Mouse (Mus musculus) ES-Bruce4 (cell line): ENCODE measurements at regions not wholly inside any gene's neighbourhood (a gene's known extent, or its start where the extent isn't known, plus 50 kb on each side); places are given as distances from the start of the nearest gene placed in this dataset.

Experiments
- CTCF ChIP-seq: IDR thresholded peaks from one replicate; pipeline ENCODE4 v1.8.1; 2011; ENCODE audit warnings: low read depth, low read length
- EP300 ChIP-seq: IDR thresholded peaks from 2 replicates; pipeline ENCODE4 v1.6.1; 2011; ENCODE audit warnings: low read depth, low read length; ENCODE audit not compliant: insufficient read depth
- POLR2A ChIP-seq: IDR thresholded peaks from one replicate; pipeline ENCODE4 v1.8.1; 2011; ENCODE audit warnings: low read length; ENCODE audit not compliant: insufficient read depth

- TF ChIP-seq CTCF (no peak), POLR2A (no peak), EP300 (no peak)
Observed at GRCm38 (mm10) chr14:46664305-46664704, 96.0 kb upstream of the Cdkn3 start.
